In the genomic region with DNA sequence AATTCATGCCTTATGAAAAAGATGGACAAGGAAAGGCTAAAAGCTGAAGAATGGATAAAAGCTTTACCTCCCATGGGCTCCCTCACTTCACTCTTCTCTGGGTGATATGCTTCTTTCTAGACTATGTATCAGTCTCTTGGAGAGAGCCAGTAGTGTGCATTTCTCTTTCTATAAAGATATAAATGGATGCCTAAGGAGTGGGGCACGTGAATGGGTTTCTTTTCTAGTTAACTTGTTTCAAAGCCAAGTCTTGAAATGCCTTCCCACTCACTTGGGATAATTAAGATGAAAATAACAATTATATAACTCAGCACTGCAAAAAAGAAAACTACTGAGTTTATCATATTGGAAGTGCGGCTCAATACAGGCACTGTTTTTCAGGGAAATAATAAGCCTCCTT, we compare ENCODE assay signal across 24 mouse cellular contexts.
A peak's percentile ranks its signal among the peaks of the same experiment; 100 is the strongest.
DNase-seq lines count a peak whose midpoint lies in the region; ATAC-seq and TF ChIP-seq lines count a peak whose summit lies in the region.
"Had no signal": no experiment of that assay in that cellular context is flagged by ENCODE, and none has a peak within 500 bp of the region (broad histone marks: within the 10 kb centered on the region; RNA-seq: fewer than 3 reads in every experiment).

No protein-coding gene starts in this region.

- no peaks in the 10 kb centered on the region for H3K9me3 ChIP-seq in intestine, embryonic 14.5 days (ENCODE audit: control insufficient read depth, low read length)
- no peaks in the 10 kb centered on the region for H3K9me3 ChIP-seq in intestine, postnatal 0 days (ENCODE audit: control insufficient read depth)
- H3K9me3 ChIP-seq in intestine, embryonic 15.5 days = no peaks in the 10 kb centered on the region
- H3K9me3 ChIP-seq in hindbrain, embryonic 14.5 days (ENCODE audit: control insufficient read depth, low read length) = no peaks in the 10 kb centered on the region
- H3K9me3 ChIP-seq: embryonic facial prominence, embryonic 13.5 days; embryonic facial prominence, embryonic 15.5 days; forebrain, embryonic 10.5 days; forebrain, embryonic 12.5 days had no signal

- DNase-seq in intestine, embryonic 14.5 days (ENCODE audit: low spot score) = no peak
- peak; percentile 22 to 24 for DNase-seq in left cerebral cortex, postnatal 14 days (ENCODE audit: low spot score in 2 of 2)
- no peak for DNase-seq in left cerebral cortex, postnatal 4 days
- peak; percentile 55 for DNase-seq in telencephalon, adult 2 months (ENCODE audit: low read depth, low spot score)
- DNase-seq in hindbrain, embryonic 14.5 days (ENCODE audit: low spot score) = no peak
- no peak for DNase-seq in kidney, adult 11 months
- DNase-seq: adrenal gland, adult 2 months; adrenal gland, postnatal 10 days; adrenal gland, postnatal 25 days; cerebellum, adult 11-12 months; cerebellum, adult 2 months; cerebellum, adult 9-10 months; cerebellum, postnatal 10 days; cerebellum, postnatal 25 days; embryo, embryonic 11 days had no signal

- ATAC-seq in intestine, embryonic 14.5 days (replicated peaks; ENCODE audit: low FRiP score, low TSS enrichment, low read depth) = no peak
- no peak for ATAC-seq in intestine, postnatal 0 days
- ATAC-seq in intestine, embryonic 15.5 days = 0 out of 2 replicates have a peak, but pooled peaks have one; percentile 29
- ATAC-seq in hindbrain, embryonic 14.5 days (ENCODE audit: low FRiP score) = no peak
- ATAC-seq: forebrain, embryonic 14.5 days; forebrain, embryonic 16.5 days had no signal

- no peaks in the 10 kb centered on the region for H3K36me3 ChIP-seq in intestine, embryonic 14.5 days (ENCODE audit: control insufficient read depth, insufficient read depth, low read length)
- H3K36me3 ChIP-seq in intestine, postnatal 0 days (ENCODE audit: control insufficient read depth, insufficient read depth) = no peaks in the 10 kb centered on the region
- H3K36me3 ChIP-seq in intestine, embryonic 15.5 days = no peaks in the 10 kb centered on the region
- H3K36me3 ChIP-seq in hindbrain, embryonic 14.5 days (replicated peaks; ENCODE audit: control insufficient read depth, insufficient read depth) = no peaks in the 10 kb centered on the region
- H3K36me3 ChIP-seq: embryonic facial prominence, embryonic 13.5 days; embryonic facial prominence, embryonic 15.5 days; forebrain, embryonic 10.5 days; forebrain, embryonic 12.5 days had no signal

- no peaks in the 10 kb centered on the region for H3K27me3 ChIP-seq in intestine, embryonic 14.5 days (replicated peaks; ENCODE audit: control insufficient read depth, insufficient read depth, low read length)
- H3K27me3 ChIP-seq in intestine, postnatal 0 days (replicated peaks; ENCODE audit: control insufficient read depth, insufficient read depth, low read length) = no peaks in the 10 kb centered on the region
- no peaks in the 10 kb centered on the region for H3K27me3 ChIP-seq in intestine, embryonic 15.5 days (replicated peaks)
- H3K27me3 ChIP-seq in hindbrain, embryonic 14.5 days (ENCODE audit: control insufficient read depth, insufficient read depth, low read length) = no peaks in the 10 kb centered on the region
- H3K27me3 ChIP-seq: embryonic facial prominence, embryonic 13.5 days; embryonic facial prominence, embryonic 15.5 days; forebrain, embryonic 12.5 days had no signal

- H3K4me3 ChIP-seq in intestine, embryonic 14.5 days (ENCODE audit: low read depth, low read length) = no peak overlapping the region
- H3K4me3 ChIP-seq in intestine, postnatal 0 days (ENCODE audit: low read depth, low read length) = no peak overlapping the region
- H3K4me3 ChIP-seq in intestine, embryonic 15.5 days (replicated peaks) = no peak overlapping the region
- H3K4me3 ChIP-seq in hindbrain, embryonic 14.5 days (replicated peaks; ENCODE audit: low read length) = no peak overlapping the region
- H3K4me3 ChIP-seq: embryonic facial prominence, embryonic 13.5 days; embryonic facial prominence, embryonic 15.5 days; erythroblast, embryonic 14.5 days; forebrain, embryonic 10.5 days; forebrain, embryonic 12.5 days had no signal

- 78% methylated on average over 2 of the region's 2 CpGs for WGBS in intestine, embryonic 14.5 days
- 52% methylated on average over 2 of the region's 2 CpGs for WGBS in intestine, postnatal 0 days
- 69% methylated on average over 2 of the region's 2 CpGs for WGBS in intestine, embryonic 15.5 days
- 90% methylated on average over 2 of the region's 2 CpGs for WGBS in hindbrain, embryonic 14.5 days

- no peaks in the 10 kb centered on the region for H3K4me1 ChIP-seq in intestine, embryonic 14.5 days (replicated peaks; ENCODE audit: control insufficient read depth, insufficient read depth, low read length)
- 0 out of 2 replicates have a peak, but pooled peaks cover 4% of the 10 kb centered on the region for H3K4me1 ChIP-seq in intestine, postnatal 0 days (replicated peaks; ENCODE audit: control insufficient read depth, insufficient read depth, low read length)
- H3K4me1 ChIP-seq in intestine, embryonic 15.5 days (replicated peaks) = 0 out of 2 replicates have a peak, but pooled peaks cover 3% of the 10 kb centered on the region
- no peaks in the 10 kb centered on the region for H3K4me1 ChIP-seq in hindbrain, embryonic 14.5 days (replicated peaks; ENCODE audit: control insufficient read depth, insufficient read depth, low read length)
- H3K4me1 ChIP-seq: embryonic facial prominence, embryonic 13.5 days; embryonic facial prominence, embryonic 15.5 days; forebrain, embryonic 10.5 days; forebrain, embryonic 12.5 days had no signal

- no peak overlapping the region for H3K4me2 ChIP-seq in intestine, embryonic 14.5 days (ENCODE audit: low read length)
- no peak overlapping the region for H3K4me2 ChIP-seq in intestine, postnatal 0 days (replicated peaks; ENCODE audit: low read depth)
- no peak overlapping the region for H3K4me2 ChIP-seq in intestine, embryonic 15.5 days (replicated peaks)
- no peak overlapping the region for H3K4me2 ChIP-seq in hindbrain, embryonic 14.5 days (replicated peaks)
- H3K4me2 ChIP-seq: embryonic facial prominence, embryonic 13.5 days; embryonic facial prominence, embryonic 15.5 days; forebrain, embryonic 12.5 days had no signal

- H3K9ac ChIP-seq in intestine, embryonic 14.5 days (ENCODE audit: low read length) = no peak overlapping the region
- H3K9ac ChIP-seq in intestine, postnatal 0 days (ENCODE audit: low read depth, low read length) = no peak overlapping the region
- no peak overlapping the region for H3K9ac ChIP-seq in intestine, embryonic 15.5 days
- H3K9ac ChIP-seq in hindbrain, embryonic 14.5 days = no peak overlapping the region
- H3K9ac ChIP-seq: embryonic facial prominence, embryonic 13.5 days; embryonic facial prominence, embryonic 15.5 days; forebrain, embryonic 12.5 days had no signal

- H3K27ac ChIP-seq in intestine, embryonic 14.5 days (ENCODE audit: low read depth) = 0 out of 2 replicates have a peak overlapping the region, but pooled peaks have one; percentile 47
- H3K27ac ChIP-seq in intestine, postnatal 0 days (ENCODE audit: low read depth, low read length) = no peak overlapping the region
- H3K27ac ChIP-seq in intestine, embryonic 15.5 days = no peak overlapping the region
- no peak overlapping the region for H3K27ac ChIP-seq in hindbrain, embryonic 14.5 days
- H3K27ac ChIP-seq: embryonic facial prominence, embryonic 13.5 days; embryonic facial prominence, embryonic 15.5 days; forebrain, embryonic 10.5 days; forebrain, embryonic 12.5 days had no signal

- no peak for TF ChIP-seq CTCF in intestine, postnatal 0 days (IDR thresholded peaks at IDR 0.05; ENCODE audit: low read depth)

- intact Hi-C loops in left cerebral cortex, postnatal 14 days (cut with DNase I) = no loop called here
- intact Hi-C loops in left cerebral cortex, postnatal 4 days (cut with DNase I) = no loop called here

Comparison
In these comparisons a context has a peak if more than half of its experiments do, and no peak if none do; other contexts are left out.
1. DNase-seq: peak in left cerebral cortex, postnatal 14 days (2 of 2) and telencephalon, adult 2 months (single experiment); none in intestine, embryonic 14.5 days (single experiment), left cerebral cortex, postnatal 4 days (single experiment), hindbrain, embryonic 14.5 days (single experiment) and kidney, adult 11 months (single experiment).